ENCODE assay signal across 7 mouse cellular contexts in genomic region chrX:99285611-99286010, GRCm38 (mm10).
DNase-seq lines count a peak whose midpoint lies in the region; ATAC-seq and TF ChIP-seq lines count a peak whose summit lies in the region.

No protein-coding gene starts in this region.

- peak; percentile 85 for ATAC-seq in intestine, embryonic 16.5 days
- peak; percentile 76 for ATAC-seq in midbrain, embryonic 11.5 days (ENCODE audit: low FRiP score)

- H3K4me2 ChIP-seq in intestine, embryonic 16.5 days (ENCODE audit: low read depth, low read length), result no peak overlapping the region
- no peak overlapping the region for H3K4me2 ChIP-seq in midbrain, embryonic 11.5 days

- no peak overlapping the region for H3K4me3 ChIP-seq in ES-E14 (ENCODE audit: insufficient read depth in 1 of 2, low read depth in 1 of 2, low read length in 2 of 2, poor library complexity in 1 of 2, severe bottlenecking in 1 of 2)
- H3K4me3 ChIP-seq in intestine, embryonic 16.5 days (ENCODE audit: low read length), result no peak overlapping the region
- no peak overlapping the region for H3K4me3 ChIP-seq in midbrain, embryonic 11.5 days (ENCODE audit: low read depth, low read length)

- H3K9me3 ChIP-seq in ES-E14 (ENCODE audit: control insufficient read depth, insufficient read depth, low read depth, low read length), result no peaks in the 10 kb centered on the region
- H3K9me3 ChIP-seq in intestine, embryonic 16.5 days (ENCODE audit: control insufficient read depth, low read length), result no peaks in the 10 kb centered on the region
- H3K9me3 ChIP-seq in midbrain, embryonic 11.5 days (ENCODE audit: control insufficient read depth, low read length), result no peaks in the 10 kb centered on the region

- peak; percentile 33 for DNase-seq in ES-E14 (ENCODE audit: low read depth, low spot score)
- peak; percentile 92 for DNase-seq in ZHBTc4 (ENCODE audit: low read depth, low spot score)
- DNase-seq in gastrocnemius, postnatal 14 days, result peak; percentile 61
- DNase-seq in midbrain, embryonic 11.5 days (ENCODE audit: low spot score, missing footprints), result peak; percentile 86
- no peak for DNase-seq in frontal cortex, postnatal 14 days (ENCODE audit: low spot score in 2 of 2)
- DNase-seq in left cerebral cortex, adult 9 months (ENCODE audit: low spot score in 2 of 2), result no peak

- in situ Hi-C loops in ES-E14 (cut with MboI; ENCODE audit: low sequenced_read_pairs in 2 of 2, unreplicated experiment in 2 of 2), result no loop called here

- intact Hi-C loops in gastrocnemius, postnatal 14 days (cut with DNase I; ENCODE audit: low total_unique reads), result no loop called here

- no peak overlapping the region for H3K27ac ChIP-seq in ES-E14 (ENCODE audit: insufficient read depth, low read depth, low read length, poor library complexity, severe bottlenecking)
- peak overlapping the region; percentile 51; the same call in 1 of the 2 replicates for H3K27ac ChIP-seq in intestine, embryonic 16.5 days (ENCODE audit: low read length)
- no peak overlapping the region for H3K27ac ChIP-seq in midbrain, embryonic 11.5 days (ENCODE audit: low read depth, low read length)

- 24% methylated on average over 9 of the region's 9 CpGs for WGBS in intestine, embryonic 16.5 days
- 21% methylated on average over 8 of the region's 9 CpGs for WGBS in midbrain, embryonic 11.5 days

- H3K36me3 ChIP-seq in ES-E14 (ENCODE audit: control insufficient read depth, insufficient read depth, low read length, poor library complexity, severe bottlenecking), result no peaks in the 10 kb centered on the region
- no peaks in the 10 kb centered on the region for H3K36me3 ChIP-seq in intestine, embryonic 16.5 days (ENCODE audit: control insufficient read depth, insufficient read depth, low read length)
- no peaks in the 10 kb centered on the region for H3K36me3 ChIP-seq in midbrain, embryonic 11.5 days (ENCODE audit: control insufficient read depth, insufficient read depth, low read length)

- H3K27me3 ChIP-seq in intestine, embryonic 16.5 days (replicated peaks; ENCODE audit: control insufficient read depth, insufficient read depth, low read length), result peaks cover 8% of the 10 kb centered on the region
- peaks cover 42% of the 10 kb centered on the region for H3K27me3 ChIP-seq in midbrain, embryonic 11.5 days (ENCODE audit: control insufficient read depth, insufficient read depth, low read length)

- H3K9ac ChIP-seq in ES-E14 (ENCODE audit: insufficient read depth, low read depth, low read length, poor library complexity, severe bottlenecking), result no peak overlapping the region
- H3K9ac ChIP-seq in intestine, embryonic 16.5 days (ENCODE audit: low read depth, low read length), result no peak overlapping the region
- no peak overlapping the region for H3K9ac ChIP-seq in midbrain, embryonic 11.5 days (ENCODE audit: low read length)

- peaks cover 0 to 2% of the 10 kb centered on the region in 2 experiments; a peak in 1 of 4 replicates for H3K4me1 ChIP-seq in ES-E14 (ENCODE audit: control insufficient read depth in 2 of 2, insufficient read depth in 2 of 2, low read length in 2 of 2, poor library complexity in 1 of 2)
- H3K4me1 ChIP-seq in intestine, embryonic 16.5 days (ENCODE audit: control insufficient read depth, insufficient read depth, low read length), result 0 out of 2 replicates have a peak, but pooled peaks cover 4% of the 10 kb centered on the region
- peaks cover 5% of the 10 kb centered on the region; the same call in 1 of the 2 replicates for H3K4me1 ChIP-seq in midbrain, embryonic 11.5 days (ENCODE audit: control insufficient read depth, insufficient read depth, low read length)

TF ChIP-seq in ES-E14, 5 proteins besides CTCF, POLR2A, EP300 and RAD21:
- TF ChIP-seq ZC3H11A (IDR thresholded peaks at IDR 0.05; ENCODE audit: borderline replicate concordance, low read depth, low read length) (no peak), ZNF384 (IDR thresholded peaks at IDR 0.05; ENCODE audit: low read depth, low read length) (no peak), HCFC1 (IDR thresholded peaks at IDR 0.05; ENCODE audit: borderline replicate concordance, insufficient read depth, low read length) (no peak), MAFK (IDR thresholded peaks at IDR 0.05; ENCODE audit: insufficient read depth, low read depth, low read length) (no peak), CHD2 (IDR thresholded peaks at IDR 0.05; ENCODE audit: low read depth, low read length) (no peak)

Comparison
In these comparisons a context has a peak if more than half of its experiments do, and no peak if none do; other contexts are left out.
1. DNase-seq: peak in ES-E14 (single experiment), ZHBTc4 (single experiment), gastrocnemius, postnatal 14 days (single experiment) and midbrain, embryonic 11.5 days (single experiment); none in frontal cortex, postnatal 14 days (0 of 2) and left cerebral cortex, adult 9 months (0 of 2).